Mouse (Mus musculus) stomach, embryonic 15.5 days (tissue): ENCODE data around the gene Med13. TPM values are rescaled to one million over a fixed set of nuclear protein-coding genes. Genes with fewer than 3 reads are reported as not detected.
A peak's percentile ranks its signal among the peaks of the same experiment; 100 is the strongest.

Experiments used
- ATAC-seq: fragments of 200-750 bp; cut with Nextera tagmentation; 2 replicates; pipeline ENCODE4 v1.8.0; 2017; ENCODE audit warnings: low read depth, moderate number of reproducible peaks, moderate TSS enrichment; ENCODE audit not compliant: insufficient read depth, low FRiP score
- H3K27ac ChIP-seq: fragments of 300-500 bp; sonication (generic); 2 replicates; pipeline ENCODE4 v1.5.1; 2015; ENCODE audit warnings: mild to moderate bottlenecking, inconsistent platforms
- H3K27me3 ChIP-seq: fragments of 300-500 bp; sonication (generic); replicated peaks from 2 replicates; pipeline ENCODE4 v1.6.1; 2015; ENCODE audit warnings: inconsistent platforms
- H3K36me3 ChIP-seq: fragments of 300-500 bp; sonication (generic); 2 replicates; pipeline ENCODE4 v1.6.1; 2015; ENCODE audit warnings: inconsistent platforms
- H3K4me1 ChIP-seq: fragments of 300-500 bp; sonication (generic); 2 replicates; pipeline ENCODE4 v1.6.1; 2015; ENCODE audit warnings: inconsistent platforms
- H3K4me2 ChIP-seq: fragments of 300-500 bp; sonication (generic); 2 replicates; pipeline ENCODE4 v1.6.1; 2015; ENCODE audit warnings: mild to moderate bottlenecking, inconsistent platforms
- H3K4me3 ChIP-seq: fragments of 300-500 bp; sonication (generic); replicated peaks from 2 replicates; pipeline ENCODE4 v1.5.1; 2015; ENCODE audit warnings: inconsistent platforms
- H3K9ac ChIP-seq: fragments of 300-500 bp; sonication (generic); 2 replicates; pipeline ENCODE4 v1.6.1; 2015; ENCODE audit warnings: inconsistent platforms
- H3K9me3 ChIP-seq: fragments of 300-500 bp; sonication (generic); 2 replicates; pipeline ENCODE4 v1.6.1; 2016; ENCODE audit warnings: inconsistent platforms
- WGBS: fragments of 180-500 bp; shearing (Covaris S2); methylation state at CpG from one replicate; pipeline ENCODE4 v1.1.7; 2015; 5-methylcytosine and 5-hydroxymethylcytosine counted together
- polyA plus RNA-seq: library from polyadenylated mRNA; unstranded; fragments of >200 nt; fragmentation: Nextera tagmentation; extraction: Ambion mirVana; gene quantifications from 2 replicates; pipeline ENCODE4 v1.2.1, GENCODE M21; 2015

Med13 gene
- polyA plus RNA-seq, 1 experiment from 2014 or later: 8.6 TPM

DNA sequence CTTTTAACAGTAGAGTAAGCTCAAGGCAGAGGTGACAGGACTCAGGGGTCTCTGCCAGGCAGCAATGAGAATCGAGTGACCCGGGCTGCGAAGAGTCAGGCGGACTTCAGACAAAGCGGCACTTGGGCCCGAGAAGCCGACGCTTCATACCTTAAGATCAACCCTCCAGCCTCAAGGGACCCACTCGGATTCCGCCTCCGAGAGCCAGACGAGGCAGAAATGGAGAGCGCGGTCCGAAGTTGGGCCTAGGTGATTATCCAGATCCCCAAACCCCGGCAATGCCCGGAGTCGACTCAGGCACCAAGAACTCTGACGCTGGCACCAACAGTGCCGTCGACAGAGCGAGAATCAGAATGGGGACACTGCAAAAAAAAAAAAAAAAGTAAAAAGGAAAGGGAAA, 100.3 kb downstream of the Med13 start:
- Histone ChIP-seq H3K4me1 (no peaks in the 10 kb centered on the region; the same call in 1 of the 2 replicates), H3K36me3 (peaks cover 4% of the 10 kb centered on the region), H3K4me2 (peak overlapping the region; percentile 64), H3K27me3 (no peaks in the 10 kb centered on the region), H3K9ac (peak overlapping the region; percentile 60), H3K9me3 (no peaks in the 10 kb centered on the region), H3K4me3 (peak overlapping the region; percentile 73), H3K27ac (peak overlapping the region; percentile 66)
- WGBS: under 1% methylated on average over 22 of the region's 22 CpGs
- peak; percentile 19; the same call in 1 of the 2 replicates for ATAC-seq

DNA sequence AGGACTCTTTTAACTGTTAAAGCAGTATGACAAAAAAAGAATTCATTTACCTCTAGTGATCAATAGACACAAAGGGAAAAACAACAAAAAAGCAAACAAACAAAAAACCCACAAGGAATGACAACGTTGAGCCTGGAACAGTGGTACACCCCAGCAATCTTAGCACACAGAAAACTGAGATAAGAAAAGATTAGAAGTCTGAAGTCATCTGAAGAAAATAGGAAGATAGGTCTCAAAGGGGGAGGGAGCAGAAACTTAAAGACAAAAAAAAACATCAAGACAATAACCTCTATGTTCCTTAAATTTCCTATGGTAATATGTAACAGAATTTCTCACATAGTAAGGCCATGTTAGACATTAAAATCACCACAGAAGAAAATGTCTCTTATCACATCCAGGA, 104.1 kb downstream of the Med13 start:
- no peak for ATAC-seq
- WGBS: 63% methylated on average over 1 of the region's 1 CpGs
- H3K27me3 ChIP-seq: no peaks in the 10 kb centered on the region
- H3K4me3 ChIP-seq: no peak overlapping the region
- H3K4me2 ChIP-seq: no peak overlapping the region
- H3K27ac ChIP-seq: no peak overlapping the region
- peaks cover 14% of the 10 kb centered on the region for H3K36me3 ChIP-seq
- no peaks in the 10 kb centered on the region for H3K9me3 ChIP-seq
- no peak overlapping the region for H3K9ac ChIP-seq
- no peaks in the 10 kb centered on the region; the same call in 1 of the 2 replicates for H3K4me1 ChIP-seq

DNA sequence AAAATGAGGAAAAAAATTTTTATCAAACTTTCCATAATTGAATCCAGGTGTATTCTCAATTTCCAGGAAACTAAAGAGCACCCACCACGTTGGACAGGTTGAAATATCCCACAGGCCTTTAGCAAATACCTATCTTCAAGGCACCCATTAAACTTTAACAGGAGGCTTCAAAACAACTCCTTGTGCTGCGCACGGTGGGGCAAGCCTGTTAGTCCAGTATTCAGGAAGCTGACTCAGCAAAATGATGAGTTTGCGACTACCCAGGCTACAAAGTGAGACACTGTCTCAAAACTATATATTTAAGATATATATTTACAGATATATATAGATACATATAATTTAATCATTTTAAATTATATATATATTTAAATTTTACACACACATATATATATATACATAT, 125.0 kb downstream of the Med13 start:
- Histone ChIP-seq H3K27me3 (no peaks in the 10 kb centered on the region), H3K9me3 (no peaks in the 10 kb centered on the region), H3K36me3 (peaks cover 20% of the 10 kb centered on the region), H3K4me3 (no peak overlapping the region), H3K27ac (no peak overlapping the region), H3K4me2 (no peak overlapping the region), H3K4me1 (no peaks in the 10 kb centered on the region), H3K9ac (no peak overlapping the region)
- ATAC-seq: no peak
- 73% methylated on average over 4 of the region's 4 CpGs for WGBS

DNA sequence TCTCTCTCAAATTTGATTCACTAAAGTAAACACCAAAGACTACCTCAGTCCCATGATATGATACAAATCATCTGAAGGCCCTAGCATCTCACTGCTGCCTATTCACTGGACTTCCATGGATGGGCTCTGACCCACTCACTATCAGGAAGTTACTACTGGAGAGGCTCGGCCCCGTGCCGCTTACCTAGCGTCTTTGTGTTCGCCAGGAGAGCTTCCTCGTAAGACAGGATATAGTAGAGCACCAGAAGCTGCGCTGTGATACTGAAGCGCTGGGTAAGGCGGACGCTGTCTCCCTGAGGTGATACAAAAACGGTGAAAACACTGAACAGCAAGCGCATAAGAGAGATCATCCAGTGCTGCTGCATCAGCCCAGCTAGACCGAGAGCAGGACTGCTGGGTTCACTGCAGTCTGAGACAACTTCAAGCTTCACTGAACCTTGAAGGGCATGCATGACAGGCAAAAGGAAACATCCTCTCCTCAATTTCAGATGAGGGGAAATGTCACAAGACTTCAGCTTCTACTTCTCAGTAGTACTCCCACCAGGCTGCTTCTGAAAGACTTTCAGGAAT, 125.5 kb downstream of the Med13 start:
- WGBS: 94% methylated on average over 13 of the region's 13 CpGs
- Histone ChIP-seq H3K9me3 (no peaks in the 10 kb centered on the region), H3K4me2 (no peak overlapping the region), H3K4me1 (no peaks in the 10 kb centered on the region), H3K9ac (no peak overlapping the region), H3K27ac (no peak overlapping the region), H3K27me3 (no peaks in the 10 kb centered on the region), H3K4me3 (no peak overlapping the region), H3K36me3 (peaks cover 20% of the 10 kb centered on the region)
- no peak for ATAC-seq

DNA sequence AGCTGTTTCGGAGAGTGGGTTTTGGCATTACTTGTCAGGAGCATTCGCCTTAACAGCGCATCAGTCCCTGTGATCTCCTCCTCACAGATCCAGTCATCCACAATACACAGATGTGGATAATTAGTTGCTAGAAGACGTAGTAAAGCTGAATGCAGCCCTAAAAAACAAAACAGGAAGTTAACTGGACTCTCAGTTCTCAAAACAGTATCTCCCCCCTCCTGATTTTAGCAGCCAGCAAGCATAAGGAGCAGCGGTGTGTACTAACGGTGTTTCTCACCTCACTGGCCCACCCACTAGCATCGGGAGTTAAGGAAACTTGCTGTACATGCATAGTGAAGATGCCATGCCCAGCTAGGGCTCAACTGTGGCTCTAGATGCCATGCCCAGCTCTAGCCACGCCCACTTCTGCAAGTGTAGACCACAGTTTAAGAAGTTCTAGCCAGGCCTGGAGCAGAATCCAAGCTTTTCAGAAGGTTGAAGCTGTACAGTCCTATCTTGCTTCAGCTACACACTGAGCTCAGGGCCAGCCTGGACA, 130.7 kb downstream of the Med13 start:
- Histone ChIP-seq H3K9me3 (no peaks in the 10 kb centered on the region), H3K4me2 (no peak overlapping the region), H3K4me1 (no peaks in the 10 kb centered on the region), H3K4me3 (no peak overlapping the region), H3K9ac (no peak overlapping the region), H3K27me3 (no peaks in the 10 kb centered on the region), H3K36me3 (peaks cover 14% of the 10 kb centered on the region), H3K27ac (no peak overlapping the region)
- 88% methylated on average over 8 of the region's 8 CpGs for WGBS
- no peak for ATAC-seq

DNA sequence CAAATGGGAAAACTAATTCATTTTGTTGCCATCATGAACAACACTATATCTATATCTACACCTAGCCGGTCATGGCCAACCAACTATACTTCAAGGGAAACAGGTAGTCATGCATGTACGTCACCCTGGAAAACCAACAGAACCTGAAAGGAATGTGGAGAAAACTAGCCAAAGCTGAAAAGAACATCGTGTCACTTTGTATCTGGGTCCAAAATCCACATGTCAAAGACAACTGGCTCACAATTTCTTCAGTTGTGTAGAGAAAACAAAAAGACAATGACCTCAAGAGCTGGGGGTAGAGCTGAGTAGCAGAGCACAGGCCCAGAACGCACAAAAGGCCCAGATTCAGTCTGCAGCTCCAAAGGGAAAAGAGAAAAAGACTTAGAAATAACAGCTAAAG, 131.6 kb downstream of the Med13 start:
- H3K27ac ChIP-seq: no peak overlapping the region
- WGBS: 86% methylated on average over 4 of the region's 4 CpGs
- H3K9me3 ChIP-seq: no peaks in the 10 kb centered on the region
- ATAC-seq: no peak
- H3K27me3 ChIP-seq: no peaks in the 10 kb centered on the region
- H3K4me2 ChIP-seq: no peak overlapping the region
- H3K4me1 ChIP-seq: no peaks in the 10 kb centered on the region
- peaks cover 8% of the 10 kb centered on the region; the same call in 1 of the 2 replicates for H3K36me3 ChIP-seq
- H3K9ac ChIP-seq: no peak overlapping the region
- no peak overlapping the region for H3K4me3 ChIP-seq

Other genes with a start within 250 kb of the Med13 start
- gene Brip1, start 156.4 kb downstream of the Med13 start, polyA plus RNA-seq: 9.7 and 10.7 TPM in 2 replicates
- gene Ints2, start 100.0 kb downstream of the Med13 start, polyA plus RNA-seq: 21.4 and 24.8 TPM in 2 replicates
- gene Rnft1, start 127.1 kb upstream of the Med13 start, polyA plus RNA-seq: 51.0 and 52.0 TPM in 2 replicates
- gene Rps6kb1, start 187.2 kb upstream of the Med13 start, polyA plus RNA-seq: 53.7 and 62.2 TPM in 2 replicates
- gene Tubd1, start 187.4 kb upstream of the Med13 start, polyA plus RNA-seq: 11.9 and 12.9 TPM in 2 replicates